Mouse (Mus musculus) olfactory bulb, adult 2 months (tissue): Measurements from ENCODE around the gene Nsun3. TPM values are rescaled to one million over a fixed set of nuclear protein-coding genes. Genes with fewer than 3 reads are reported as not detected.

Experiments
- H3K27ac ChIP-seq: fragments of 200-500 bp; 2 replicates; pipeline ENCODE4 v1.5.1; 2012; ENCODE audit warnings: low read depth, low read length; ENCODE audit not compliant: insufficient read depth
- H3K4me1 ChIP-seq: fragments of 200-500 bp; 2 replicates; pipeline ENCODE4 v1.6.1; 2012; ENCODE audit warnings: low read length; ENCODE audit not compliant: control insufficient read depth, insufficient read depth
- H3K4me3 ChIP-seq: fragments of 200-500 bp; 2 replicates; pipeline ENCODE4 v1.5.1; 2012; ENCODE audit warnings: mild to moderate bottlenecking, low read depth, low read length, moderate library complexity; ENCODE audit not compliant: insufficient read depth
- CTCF ChIP-seq: fragments of 200-500 bp; IDR thresholded peaks from 2 replicates; pipeline ENCODE4 v1.5.1; 2012; ENCODE audit warnings: low read depth, mild to moderate bottlenecking, low read length, moderate library complexity; ENCODE audit not compliant: insufficient read depth
- POLR2A ChIP-seq: fragments of 200-500 bp; IDR thresholded peaks from 2 replicates; pipeline ENCODE4 v1.6.1; 2012; ENCODE audit warnings: mild to moderate bottlenecking, low read depth, low read length, moderate library complexity; ENCODE audit not compliant: insufficient read depth
- WGBS: fragments of 180-500 bp; shearing (Covaris S2); methylation state at CpG from one replicate; pipeline ENCODE4 v1.1.7; 2018; 5-methylcytosine and 5-hydroxymethylcytosine counted together
- polyA plus RNA-seq: library from polyadenylated mRNA; stranded (reverse); fragments of >200 nt; gene quantifications from 2 replicates; pipeline ENCODE4 v1.2.4, GENCODE M21; 2012; ENCODE audit warnings: low replicate concordance; ENCODE audit not compliant: missing spikeins, insufficient read depth, insufficient read length

Gene Nsun3
- polyA plus RNA-seq = not detected in 2 replicates

- Histone ChIP-seq H3K4me3 (peak within 1 kb of the TSS; percentile 99), H3K27ac (peak within 1 kb of the TSS; percentile 84), H3K4me1 (peaks cover 7% of the 10 kb centered on the region; the same call in 1 of the 2 replicates)
- TF ChIP-seq POLR2A = peak; percentile 93
- TF ChIP-seq CTCF = no peak
- WGBS = 1% methylated on average over 41 of the region's 41 CpGs
These were observed at the start of gene Nsun3 for GRCm38 (mm10) chr16:62786621-62787331. TSS of gene Nsun3 (minus strand) at chr16:62786818.

- Histone ChIP-seq H3K4me1 (no peaks in the 10 kb centered on the region), H3K4me3 (no peak overlapping the region), H3K27ac (no peak overlapping the region)
- WGBS = 74% methylated on average over 3 of the region's 3 CpGs
- TF ChIP-seq CTCF (no peak), POLR2A (no peak)
These were observed 47.6 kb upstream of the Nsun3 start for GRCm38 (mm10) chr16:62834016-62834735.

GRCm38 (mm10) chr16:62832481-62832880, 45.9 kb upstream of the Nsun3 start:
- TF ChIP-seq CTCF (0 out of 2 replicates have a peak, but pooled peaks have one; percentile 10), POLR2A (no peak)
- Histone ChIP-seq H3K4me3 (no peak overlapping the region), H3K4me1 (no peaks in the 10 kb centered on the region), H3K27ac (no peak overlapping the region)
- 35% methylated on average over 4 of the region's 4 CpGs for WGBS

- Histone ChIP-seq H3K4me1 (no peaks in the 10 kb centered on the region), H3K4me3 (no peak overlapping the region), H3K27ac (no peak overlapping the region)
- WGBS = 74% methylated on average over 2 of the region's 2 CpGs
- TF ChIP-seq CTCF = no peak
These were observed 45.4 kb upstream of the Nsun3 start for GRCm38 (mm10) chr16:62832027-62832426.

GRCm38 (mm10) chr16:62826156-62827001, 39.8 kb upstream of the Nsun3 start:
- no peak overlapping the region for H3K4me3 ChIP-seq
- no peak overlapping the region for H3K27ac ChIP-seq
- WGBS = 74% methylated on average over 12 of the region's 12 CpGs
- H3K4me1 ChIP-seq = no peaks in the 10 kb centered on the region
- TF ChIP-seq CTCF = no peak
- no peak for TF ChIP-seq POLR2A

GRCm38 (mm10) chr16:62822472-62822871, 35.9 kb upstream of the Nsun3 start:
- H3K4me3 ChIP-seq = no peak overlapping the region
- WGBS = 90% methylated on average over 6 of the region's 6 CpGs
- TF ChIP-seq CTCF = no peak
- TF ChIP-seq POLR2A = no peak
- no peaks in the 10 kb centered on the region for H3K4me1 ChIP-seq
- H3K27ac ChIP-seq = no peak overlapping the region

- H3K4me1 ChIP-seq = no peaks in the 10 kb centered on the region
- no peak for TF ChIP-seq POLR2A
- no peak for TF ChIP-seq CTCF
- 89% methylated on average over 5 of the region's 5 CpGs for WGBS
These were observed 27.9 kb upstream of the Nsun3 start, which contains the start of gene Stx19 for GRCm38 (mm10) chr16:62814491-62814890. TSS of gene Stx19 (plus strand) at chr16:62814676.

GRCm38 (mm10) chr16:62813790-62814189, 27.2 kb upstream of the Nsun3 start:
- WGBS = 78% methylated on average over 5 of the region's 5 CpGs
- no peak overlapping the region for H3K4me3 ChIP-seq
- no peaks in the 10 kb centered on the region for H3K4me1 ChIP-seq
- no peak overlapping the region for H3K27ac ChIP-seq
- TF ChIP-seq POLR2A (no peak), CTCF (no peak)

More at GRCm38 (mm10) chr16:62814491-62814890, 27.9 kb upstream of the Nsun3 start, which contains the start of gene Stx19:
- no peak within 1 kb of the TSS for H3K27ac ChIP-seq
- no peak within 1 kb of the TSS for H3K4me3 ChIP-seq
